Mouse (Mus musculus) MN1 (cell line): Measurements from ENCODE around the gene 5730455P16Rik.
"Not testable (repeated sequence)": the region's sequence is repeated elsewhere in the genome, so short reads cannot be mapped to it uniquely, and the experiment has no call there.

Experiments used
- DNase-seq: peaks from one replicate; pipeline ENCODE4 v3.0.0-alpha.2; 2016; ENCODE audit warnings: low spot score

Gene 5730455P16Rik

DNA sequence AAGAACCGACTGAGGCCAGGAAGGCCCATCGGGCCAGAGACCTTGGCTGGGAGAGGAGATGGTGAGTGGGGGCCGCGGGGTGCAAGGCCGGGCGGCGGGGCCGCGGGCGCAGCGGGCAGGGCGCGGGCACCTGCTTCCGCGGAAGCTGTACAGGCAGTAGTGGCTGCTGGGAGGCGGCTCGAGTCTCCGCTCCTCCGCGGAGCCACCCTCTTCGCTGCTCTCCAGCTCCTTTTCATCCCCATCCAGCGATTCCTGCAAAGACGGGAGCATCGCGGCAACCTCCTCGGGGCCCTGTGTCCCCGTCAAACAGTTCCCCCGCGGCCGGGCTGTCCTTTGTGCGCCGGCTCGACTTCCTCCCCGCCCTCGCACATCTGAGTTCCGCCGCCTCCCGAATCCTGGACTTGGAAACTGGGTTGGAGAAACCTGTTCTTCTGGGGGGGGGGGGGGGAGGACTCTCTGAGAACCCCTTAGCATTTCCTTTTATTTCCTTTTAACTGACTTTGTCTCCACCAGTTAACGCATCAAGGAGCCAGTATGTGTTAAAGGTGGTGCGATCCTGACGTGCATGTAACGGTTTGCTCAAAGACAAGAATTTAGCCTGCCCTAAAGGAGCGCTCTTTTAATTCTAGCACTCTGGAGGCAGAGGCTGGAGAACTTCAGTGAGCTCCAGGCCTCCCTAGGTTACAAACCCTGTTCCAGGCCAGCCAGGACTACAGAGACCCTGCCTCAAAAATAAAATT, at the start of gene 5730455P16Rik:
Gene 5730455P16Rik (minus strand): TSS at position 323 of the 740 bp plus-strand sequence.
- peak; percentile 89 for DNase-seq

DNA sequence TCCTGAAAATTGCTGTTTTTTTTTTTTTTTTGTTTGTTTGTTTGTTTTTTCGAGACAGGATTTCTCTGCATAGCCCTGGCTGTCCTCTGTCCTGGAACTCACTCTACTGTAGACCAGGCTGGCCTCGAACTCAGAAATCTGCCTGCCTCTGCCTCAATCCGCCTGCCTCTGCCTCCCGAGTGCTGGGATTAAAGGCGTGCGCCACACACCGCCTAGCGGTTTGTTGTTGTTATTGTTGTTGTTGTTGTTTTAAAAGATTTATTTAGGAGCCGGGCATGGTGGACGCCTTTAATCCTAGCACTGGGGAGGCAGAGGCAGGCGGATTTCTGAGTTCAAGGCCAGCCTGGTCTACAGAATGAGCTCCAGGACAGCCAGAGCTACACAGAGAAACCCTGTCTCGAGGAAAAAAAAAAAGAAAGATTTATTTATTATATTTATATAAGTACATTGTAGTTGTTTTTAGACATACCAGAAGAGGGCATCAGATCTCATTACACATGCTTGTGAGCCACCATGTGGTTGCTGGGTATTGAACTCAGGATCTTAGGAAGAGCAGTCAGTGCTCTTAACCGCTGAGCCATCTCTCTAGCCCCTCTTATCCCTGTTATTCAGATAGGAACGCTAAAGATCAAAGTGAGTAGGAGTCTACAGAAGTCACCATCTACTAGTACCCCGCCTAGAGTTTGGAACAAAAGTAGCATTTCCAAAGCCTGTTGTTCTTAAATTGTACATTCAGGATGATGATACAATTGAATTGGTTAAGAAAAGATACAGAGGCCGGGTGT, 48.4 kb upstream of the 5730455P16Rik start:
- DNase-seq, result not testable (repeated sequence)

DNA sequence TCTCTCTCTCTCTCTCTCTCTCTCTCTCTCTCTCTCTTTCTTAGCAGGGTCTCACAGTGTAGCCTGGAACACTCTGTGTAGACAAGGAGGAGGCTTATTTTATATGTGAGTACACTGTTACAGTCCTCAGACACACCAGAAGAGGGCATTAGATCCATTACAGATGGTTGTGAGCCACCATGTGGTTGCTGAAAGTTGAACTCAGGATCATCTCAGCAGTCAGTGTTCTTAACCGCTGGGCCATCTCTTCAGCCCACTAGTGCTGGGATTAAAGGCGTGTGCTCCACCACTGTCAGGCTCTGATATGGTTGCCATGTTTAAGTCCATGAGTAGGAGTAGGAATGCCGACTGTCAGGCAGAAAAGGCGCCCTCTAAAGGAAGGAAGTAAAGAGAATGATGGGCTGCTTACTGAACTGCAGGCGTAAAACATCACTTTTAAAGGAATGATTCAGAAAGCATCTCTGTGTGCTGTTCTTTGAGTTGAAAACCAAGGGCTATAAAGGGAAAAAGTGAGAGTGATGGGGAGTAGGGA, 47.5 kb upstream of the 5730455P16Rik start:
- no peak for DNase-seq

- DNase-seq, result no peak
These were observed 46.9 kb upstream of the 5730455P16Rik start for GRCm38 (mm10) chr11:80424691-80425090.

DNA sequence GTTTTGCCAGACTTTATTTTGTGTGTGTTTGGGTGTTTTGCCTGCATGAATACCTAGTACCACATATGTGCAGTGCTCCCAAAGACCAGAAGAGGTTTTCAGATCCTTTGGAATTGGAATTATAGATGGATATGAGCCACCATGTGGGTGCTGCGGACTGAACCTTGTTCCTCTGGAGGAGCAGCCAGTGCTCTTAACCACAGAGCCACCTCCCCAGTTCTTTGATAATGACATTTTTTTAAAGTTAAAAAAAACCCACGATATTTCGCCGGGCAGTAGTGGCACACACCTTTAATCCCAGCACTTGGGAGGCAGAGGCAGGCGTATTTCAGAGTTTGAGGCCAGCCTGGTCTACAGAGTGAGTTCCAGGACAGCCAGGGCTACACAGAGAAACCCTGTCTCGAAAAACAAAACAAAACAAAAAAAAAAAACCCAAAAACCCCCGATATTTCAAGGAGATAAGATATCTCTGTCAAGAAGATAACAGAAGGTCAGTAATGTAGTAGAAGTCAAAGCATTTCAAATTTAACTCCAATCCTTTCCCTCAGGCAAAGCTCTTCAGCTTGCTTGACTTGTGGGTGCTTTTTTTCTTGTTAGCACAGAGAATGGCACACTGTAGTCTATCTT, 43.7 kb upstream of the 5730455P16Rik start:
- DNase-seq, result no peak

GRCm38 (mm10) chr11:80420202-80420984, 42.6 kb upstream of the 5730455P16Rik start:
- no peak for DNase-seq

- DNase-seq, result no peak
These were observed 41.9 kb upstream of the 5730455P16Rik start for GRCm38 (mm10) chr11:80419743-80420142.

DNA sequence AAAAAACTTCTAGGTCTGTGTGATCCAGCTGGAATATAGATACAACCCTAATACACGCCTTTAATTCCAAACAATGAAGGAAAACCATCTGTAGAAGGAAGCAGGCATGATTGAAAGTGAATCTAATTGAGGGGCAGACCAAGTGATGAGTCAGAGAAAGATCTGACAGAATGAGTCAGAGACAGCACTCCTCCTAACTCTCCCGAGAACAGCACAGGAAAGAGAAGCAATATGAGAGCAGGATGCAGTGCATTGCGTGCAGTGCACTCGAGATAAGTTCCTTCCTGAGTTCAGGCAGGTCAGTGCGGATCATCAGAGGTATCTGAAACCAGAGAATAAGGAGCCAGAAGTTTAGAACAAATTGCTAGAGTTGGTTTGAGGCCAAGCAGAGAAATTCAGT, 39.3 kb upstream of the 5730455P16Rik start:
- DNase-seq, result peak; percentile 16

GRCm38 (mm10) chr11:80410377-80410776, 32.5 kb upstream of the 5730455P16Rik start:
- no peak for DNase-seq

DNA sequence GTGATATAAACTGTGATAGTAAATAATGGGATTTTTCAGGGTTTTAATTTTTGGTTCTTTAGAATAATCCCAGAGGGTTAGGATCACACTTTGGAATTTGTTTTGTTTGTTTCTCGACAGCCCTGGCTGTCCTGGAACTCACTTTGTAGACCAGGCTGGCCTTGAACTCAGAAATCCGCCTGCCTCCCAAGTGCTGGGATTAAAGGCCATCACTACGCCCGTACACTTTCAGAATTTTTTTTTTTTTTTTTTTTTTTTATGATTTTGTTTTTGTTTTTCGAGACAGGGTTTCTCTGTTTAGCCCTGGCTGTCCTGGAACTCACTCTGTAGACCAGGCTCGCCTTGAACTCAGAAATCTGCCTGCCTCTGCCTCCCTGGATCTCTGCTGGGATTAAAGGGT, 30.0 kb upstream of the 5730455P16Rik start:
- not testable (repeated sequence) for DNase-seq

GRCm38 (mm10) chr11:80396617-80397016, 18.8 kb upstream of the 5730455P16Rik start:
- DNase-seq, result no peak

DNA sequence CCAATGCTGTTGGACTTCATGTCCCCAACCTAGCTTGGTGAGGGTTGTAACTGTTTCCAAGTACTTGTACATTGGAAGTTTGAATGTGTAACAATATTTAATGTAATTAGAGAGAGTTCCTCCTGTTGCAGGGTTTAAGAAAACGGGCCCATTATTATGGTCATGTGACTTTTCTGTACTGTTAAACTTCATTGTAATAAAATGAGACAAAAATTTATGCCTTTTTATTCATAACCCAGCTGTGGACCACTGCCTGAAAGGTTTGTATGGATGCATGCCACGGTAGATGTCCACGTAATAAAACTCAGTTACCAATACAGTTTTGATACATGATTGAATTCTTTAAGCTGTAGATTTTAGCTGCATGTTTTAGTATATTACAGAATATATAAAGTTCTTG, 18.1 kb upstream of the 5730455P16Rik start:
- DNase-seq, result no peak

DNA sequence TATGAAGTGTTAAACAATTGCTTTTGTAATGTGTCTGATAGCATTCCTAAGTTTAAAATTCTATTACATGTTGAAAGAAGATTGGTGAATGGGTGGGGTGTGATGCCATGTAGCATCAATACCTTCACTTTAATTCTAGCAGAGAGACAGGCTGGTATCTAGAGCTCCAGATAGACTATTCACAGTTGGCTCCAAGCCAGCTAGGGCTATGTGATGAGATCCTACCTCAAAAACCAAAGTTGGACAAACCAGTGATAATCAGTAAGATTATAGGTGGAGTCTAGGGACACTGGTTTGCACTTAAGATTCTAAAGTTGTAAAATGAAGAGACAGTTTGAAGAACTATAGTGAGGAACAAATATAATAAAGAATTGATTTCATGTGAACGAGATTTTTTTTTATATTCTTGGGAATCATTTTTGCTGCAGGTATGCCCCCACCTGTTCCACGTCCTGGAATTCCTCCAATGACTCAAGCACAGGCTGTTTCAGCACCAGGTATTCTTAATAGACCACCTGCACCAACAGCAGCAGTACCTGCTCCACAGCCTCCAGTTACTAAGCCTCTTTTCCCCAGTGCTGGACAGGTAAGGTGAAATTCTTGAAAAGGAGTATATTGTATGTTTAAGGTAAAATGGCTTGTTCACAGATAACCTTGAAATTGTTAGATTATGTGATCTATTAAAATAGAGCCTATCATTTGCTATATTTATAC, 13.7 kb upstream of the 5730455P16Rik start:
- DNase-seq, result no peak

- DNase-seq, result no peak
These were observed 12.1 kb upstream of the 5730455P16Rik start for GRCm38 (mm10) chr11:80389885-80390284.

DNA sequence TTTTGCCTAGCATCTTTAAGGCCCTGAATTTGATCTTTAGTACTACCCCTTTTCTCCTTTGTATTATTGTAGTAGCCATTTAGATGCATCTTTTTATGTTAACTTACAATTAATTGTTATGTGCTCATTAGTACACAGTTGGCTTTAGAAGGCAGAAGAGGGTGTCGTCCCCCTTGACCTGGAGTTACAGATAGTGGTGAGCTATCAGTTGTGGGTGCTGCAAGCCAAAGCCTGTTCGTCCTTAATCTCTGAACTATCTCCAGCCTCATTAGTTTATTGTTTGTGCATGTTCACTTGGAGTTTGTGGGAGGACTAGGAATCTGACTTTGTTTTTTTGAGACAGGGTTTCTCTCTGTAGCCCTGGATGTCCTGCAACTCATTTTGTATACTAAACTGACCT, 9.0 kb upstream of the 5730455P16Rik start:
- DNase-seq, result no peak

DNA sequence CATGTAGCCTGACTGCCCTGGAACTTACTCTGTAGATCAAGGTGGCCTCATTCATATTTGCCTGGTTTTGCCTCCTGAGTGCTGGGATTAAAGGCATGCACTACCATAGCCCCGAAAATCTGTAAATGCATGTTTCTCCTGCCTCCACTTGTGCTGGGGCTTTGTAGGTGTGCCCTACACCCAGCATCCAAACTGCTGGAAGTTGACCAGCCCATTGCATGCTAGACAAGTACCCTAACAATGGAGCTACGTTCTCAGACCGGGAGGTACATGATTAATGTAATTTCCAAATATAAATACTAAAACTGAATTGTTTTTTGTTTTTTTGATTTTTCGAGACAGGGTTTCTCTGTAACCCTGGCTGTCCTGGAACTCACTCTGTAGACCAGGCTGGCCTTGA, 7.2 kb upstream of the 5730455P16Rik start:
- no peak for DNase-seq

GRCm38 (mm10) chr11:80384461-80384860, 6.6 kb upstream of the 5730455P16Rik start:
- no peak for DNase-seq

DNA sequence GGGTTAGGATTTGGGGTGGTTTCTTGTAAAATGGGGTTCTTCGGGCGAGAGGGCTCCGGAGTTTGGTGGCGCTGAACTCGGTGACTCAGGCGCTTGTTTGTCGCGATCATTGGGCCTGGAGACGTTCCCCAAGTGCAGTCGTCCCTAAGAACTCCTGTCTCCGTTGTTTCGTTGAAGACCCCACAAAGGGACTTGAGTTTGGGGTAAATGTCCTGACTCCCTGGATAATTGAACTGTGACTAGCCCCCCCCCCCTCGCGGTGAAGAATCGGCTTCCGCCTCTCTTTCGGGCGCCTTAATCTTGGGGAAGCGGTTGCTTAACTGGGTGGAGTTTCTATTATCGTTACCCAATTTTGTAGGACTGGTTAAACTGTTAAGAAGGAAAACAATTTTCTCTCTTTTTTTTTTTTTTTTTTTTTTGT, 5.8 kb upstream of the 5730455P16Rik start:
- DNase-seq, result peak; percentile 35

- DNase-seq, result peak; percentile 97
These were observed 5.3 kb upstream of the 5730455P16Rik start, which contains the start of gene Zfp207 for GRCm38 (mm10) chr11:80383019-80383625. TSS of gene Zfp207 (plus strand) at chr11:80383279.

- peak; percentile 51 for DNase-seq
These were observed 4.8 kb upstream of the 5730455P16Rik start for GRCm38 (mm10) chr11:80382626-80383018.
